Mouse (Mus musculus) neural tube, embryonic 11.5 days (tissue): ENCODE data around the gene Csdc2. TPM values are rescaled to one million over a fixed set of nuclear protein-coding genes. Genes with fewer than 3 reads are reported as not detected.
"Not testable (repeated sequence)": the region's sequence is repeated elsewhere in the genome, so short reads cannot be mapped to it uniquely, and the experiment has no call there.

Experiments used
- ATAC-seq: fragments of 200-750 bp; cut with Nextera tagmentation; 2 replicates; pipeline ENCODE4 v1.8.0; 2017; ENCODE audit warnings: moderate number of reproducible peaks, mild to moderate bottlenecking, moderate TSS enrichment, moderate library complexity; ENCODE audit not compliant: insufficient read depth, low FRiP score, low TSS enrichment
- DNase-seq: peaks from one replicate; pipeline ENCODE4 v3.0.0-alpha.2; 2015; ENCODE audit warnings: low spot score
- H3K27ac ChIP-seq: fragments of 300-500 bp; sonication (generic); 2 replicates; pipeline ENCODE4 v1.5.1; 2014; ENCODE audit warnings: low read depth, mild to moderate bottlenecking, low read length
- H3K27me3 ChIP-seq: fragments of 300-500 bp; sonication (generic); 2 replicates; pipeline ENCODE4 v1.6.1; 2014; ENCODE audit warnings: mild to moderate bottlenecking, low read length, mixed read lengths; ENCODE audit not compliant: control insufficient read depth, insufficient read depth
- H3K36me3 ChIP-seq: fragments of 300-500 bp; sonication (generic); 2 replicates; pipeline ENCODE4 v1.6.1; 2014; ENCODE audit warnings: mild to moderate bottlenecking, low read length, moderate library complexity, mixed read lengths; ENCODE audit not compliant: control insufficient read depth, insufficient read depth
- H3K4me1 ChIP-seq: fragments of 300-500 bp; sonication (generic); 2 replicates; pipeline ENCODE4 v1.6.1; 2014; ENCODE audit warnings: low read length, mixed read lengths; ENCODE audit not compliant: control insufficient read depth, insufficient read depth
- H3K4me2 ChIP-seq: fragments of 300-500 bp; sonication (generic); 2 replicates; pipeline ENCODE4 v1.6.1; 2014; ENCODE audit warnings: low read depth, mild to moderate bottlenecking, moderate library complexity
- H3K4me3 ChIP-seq: fragments of 300-500 bp; sonication (generic); 2 replicates; pipeline ENCODE4 v1.5.1; 2014; ENCODE audit warnings: low read depth, low read length
- H3K9ac ChIP-seq: fragments of 300-500 bp; sonication (generic); 2 replicates; pipeline ENCODE4 v1.6.1; 2014; ENCODE audit warnings: mild to moderate bottlenecking, low read length
- H3K9me3 ChIP-seq: fragments of 300-500 bp; sonication (generic); 2 replicates; pipeline ENCODE4 v1.6.1; 2016; ENCODE audit warnings: low read length; ENCODE audit not compliant: control insufficient read depth
- WGBS: fragments of 180-500 bp; shearing (Covaris S2); extraction: QIAGEN DNeasy Blood & Tissue Kit; methylation state at CpG from one replicate; pipeline ENCODE4 v1.1.7; 2014; 5-methylcytosine and 5-hydroxymethylcytosine counted together
- polyA plus RNA-seq: library from polyadenylated mRNA; unstranded; fragments of >200 nt; fragmentation: Nextera tagmentation; extraction: Ambion mirVana; gene quantifications from 2 replicates; pipeline ENCODE4 v1.2.1, GENCODE M21; 2014

Csdc2 gene
- polyA plus RNA-seq, 1 experiment from 2014 or later: 25.7 TPM

- Histone ChIP-seq H3K4me1 (no peaks in the 10 kb centered on the region), H3K27ac (no peak overlapping the region), H3K36me3 (no peaks in the 10 kb centered on the region), H3K9me3 (no peaks in the 10 kb centered on the region), H3K27me3 (no peaks in the 10 kb centered on the region), H3K4me3 (no peak overlapping the region), H3K9ac (no peak overlapping the region), H3K4me2 (no peak overlapping the region)
- WGBS: 90% methylated on average over 5 of the region's 5 CpGs
- ATAC-seq (no peak), DNase-seq (no peak)
Measured at GRCm38 (mm10) chr15:81967821-81968220, 31.3 kb downstream of the Csdc2 start.

DNA sequence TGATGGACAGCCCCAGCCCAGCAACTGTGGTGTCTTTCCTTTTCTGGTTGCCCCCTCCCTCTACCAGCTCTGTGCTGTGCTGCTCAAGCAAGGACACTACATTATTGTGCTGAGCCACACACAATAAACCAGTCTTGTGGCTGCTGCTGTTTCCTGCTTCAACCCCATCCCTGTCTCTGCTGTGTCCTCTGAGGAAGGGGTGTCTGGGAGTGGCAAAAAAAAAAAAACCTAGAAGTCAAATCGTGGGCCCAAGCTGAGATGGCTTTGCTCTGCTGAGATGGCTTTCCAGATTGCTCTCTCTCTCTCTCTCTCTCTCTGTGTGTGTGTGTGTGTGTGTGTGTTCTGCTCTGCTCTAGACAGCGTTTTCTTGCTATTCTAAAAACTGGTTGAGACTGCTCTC is 31.9 kb downstream of the Csdc2 start:
- H3K9me3 ChIP-seq: no peaks in the 10 kb centered on the region
- H3K4me2 ChIP-seq: no peak overlapping the region
- H3K9ac ChIP-seq: no peak overlapping the region
- no peak overlapping the region for H3K27ac ChIP-seq
- H3K27me3 ChIP-seq: no peaks in the 10 kb centered on the region
- DNase-seq (no peak), ATAC-seq (no peak)
- no peak overlapping the region for H3K4me3 ChIP-seq
- no peaks in the 10 kb centered on the region for H3K4me1 ChIP-seq
- 62% methylated on average over 2 of the region's 2 CpGs for WGBS
- no peaks in the 10 kb centered on the region for H3K36me3 ChIP-seq

DNA sequence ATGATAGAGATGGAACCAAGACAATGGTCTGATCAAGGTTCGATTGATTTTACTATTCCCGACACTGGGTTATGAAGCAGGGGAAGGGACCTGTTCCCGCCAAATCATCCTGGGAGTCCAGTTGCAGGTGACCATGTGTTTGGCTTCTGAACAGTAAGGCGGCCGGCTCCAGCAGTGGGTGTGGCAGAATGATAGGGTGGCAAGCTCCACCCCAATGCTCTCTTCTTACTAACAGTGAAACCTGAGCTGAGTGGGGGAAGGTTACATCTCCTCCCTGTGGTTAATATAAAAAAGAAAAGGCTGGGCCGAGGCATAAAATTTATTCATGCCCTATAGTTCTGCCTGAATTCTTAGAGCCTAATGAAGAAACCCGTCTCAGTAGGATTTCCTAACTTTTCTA is 32.6 kb downstream of the Csdc2 start:
- H3K9ac ChIP-seq: no peak overlapping the region
- H3K4me2 ChIP-seq: no peak overlapping the region
- no peaks in the 10 kb centered on the region for H3K36me3 ChIP-seq
- WGBS: 76% methylated on average over 7 of the region's 7 CpGs
- H3K9me3 ChIP-seq: no peaks in the 10 kb centered on the region
- no peaks in the 10 kb centered on the region for H3K4me1 ChIP-seq
- DNase-seq (no peak), ATAC-seq (no peak)
- H3K4me3 ChIP-seq: no peak overlapping the region
- no peak overlapping the region for H3K27ac ChIP-seq
- no peaks in the 10 kb centered on the region for H3K27me3 ChIP-seq

DNA sequence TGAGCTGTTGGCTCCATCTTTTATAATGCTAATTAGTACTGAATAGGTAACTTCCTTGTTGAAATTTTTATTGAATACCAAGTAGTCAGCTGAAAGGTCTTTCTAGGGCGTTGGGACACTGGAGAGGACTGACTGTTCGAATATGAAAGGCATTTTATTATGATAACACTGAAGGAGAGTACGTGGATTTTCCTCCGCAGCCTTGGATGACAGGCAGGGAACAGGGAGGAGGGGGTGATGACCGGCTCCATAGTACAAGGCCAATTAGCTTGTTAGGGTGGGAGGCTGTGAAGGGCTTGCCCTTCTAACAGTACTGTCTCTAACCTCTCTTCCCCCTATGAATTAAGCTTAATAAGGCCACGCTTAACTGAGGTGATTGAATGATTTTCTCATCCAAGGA is 33.1 kb downstream of the Csdc2 start:
- not testable (repeated sequence) for ATAC-seq, H3K4me3 ChIP-seq, DNase-seq, H3K27ac ChIP-seq, H3K27me3 ChIP-seq, H3K9me3 ChIP-seq, H3K4me1 ChIP-seq, H3K9ac ChIP-seq, H3K4me2 ChIP-seq, H3K36me3 ChIP-seq
- 74% methylated on average over 6 of the region's 6 CpGs for WGBS

DNA sequence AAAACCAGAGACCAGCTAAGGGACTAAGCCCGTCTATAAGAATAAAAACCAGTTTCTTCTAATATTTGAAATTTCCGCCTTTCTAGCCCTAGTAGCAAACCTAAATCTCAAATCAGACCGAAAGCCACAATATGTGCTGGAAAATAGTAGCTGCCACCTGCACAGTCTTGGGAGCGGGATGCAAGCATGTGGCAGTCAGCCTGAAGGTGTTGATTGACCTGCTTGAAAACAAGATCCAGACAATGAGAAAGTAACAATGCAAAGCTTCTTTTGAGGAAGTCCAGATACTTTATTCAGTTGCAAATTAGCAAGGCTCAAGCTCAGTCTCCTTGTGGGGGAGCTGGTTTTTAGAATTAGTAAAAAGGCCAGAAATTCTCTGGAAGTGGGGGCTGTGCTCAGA is 33.9 kb downstream of the Csdc2 start:
- WGBS: 91% methylated on average over 4 of the region's 4 CpGs
- not testable (repeated sequence) for H3K27me3 ChIP-seq, ATAC-seq, H3K4me2 ChIP-seq, DNase-seq, H3K4me1 ChIP-seq, H3K27ac ChIP-seq, H3K9ac ChIP-seq, H3K4me3 ChIP-seq, H3K36me3 ChIP-seq, H3K9me3 ChIP-seq

- not testable (repeated sequence) for H3K27ac ChIP-seq, H3K4me3 ChIP-seq, H3K9ac ChIP-seq, ATAC-seq, H3K36me3 ChIP-seq, H3K4me1 ChIP-seq, H3K9me3 ChIP-seq, H3K27me3 ChIP-seq, H3K4me2 ChIP-seq, DNase-seq
- WGBS: 93% methylated on average over 8 of the region's 8 CpGs
Measured at GRCm38 (mm10) chr15:81975156-81975555, 38.6 kb downstream of the Csdc2 start.

GRCm38 (mm10) chr15:81980321-81980720 is 43.8 kb downstream of the Csdc2 start, which contains the start of gene 1700029P11Rik:
Gene 1700029P11Rik, plus strand, starts transcription at chr15:81980540.
- H3K9me3 ChIP-seq: no peaks in the 10 kb centered on the region
- WGBS: 95% methylated on average over 23 of the region's 23 CpGs
- no peak within 1 kb of the TSS for H3K9ac ChIP-seq
- no peak within 1 kb of the TSS for H3K27ac ChIP-seq
- no peaks in the 10 kb centered on the region for H3K27me3 ChIP-seq
- no peak for DNase-seq
- no peak within 1 kb of the TSS for H3K4me2 ChIP-seq
- no peak for ATAC-seq
- H3K4me3 ChIP-seq: no peak within 1 kb of the TSS
- no peaks in the 10 kb centered on the region for H3K36me3 ChIP-seq
- H3K4me1 ChIP-seq: no peaks in the 10 kb centered on the region

- Histone ChIP-seq H3K27me3 (no peaks in the 10 kb centered on the region), H3K9me3 (no peaks in the 10 kb centered on the region), H3K4me2 (no peak overlapping the region), H3K4me1 (no peaks in the 10 kb centered on the region), H3K9ac (no peak overlapping the region), H3K27ac (no peak overlapping the region), H3K36me3 (no peaks in the 10 kb centered on the region), H3K4me3 (no peak overlapping the region)
- WGBS: 52% methylated on average over 1 of the region's 1 CpGs
- ATAC-seq: no peak
- no peak for DNase-seq
Measured at GRCm38 (mm10) chr15:81982173-81982572, 45.6 kb downstream of the Csdc2 start.

GRCm38 (mm10) chr15:81985267-81986161 is 49.0 kb downstream of the Csdc2 start:
- 64% methylated on average over 2 of the region's 2 CpGs for WGBS
- Histone ChIP-seq H3K36me3 (no peaks in the 10 kb centered on the region), H3K4me1 (no peaks in the 10 kb centered on the region), H3K9ac (no peak overlapping the region), H3K4me2 (no peak overlapping the region), H3K9me3 (no peaks in the 10 kb centered on the region), H3K4me3 (no peak overlapping the region), H3K27ac (no peak overlapping the region), H3K27me3 (no peaks in the 10 kb centered on the region)
- DNase-seq (no peak), ATAC-seq (no peak)
